Mouse (Mus musculus): ENCODE data around the gene Ephb3.

Gene Ephb3

DNA sequence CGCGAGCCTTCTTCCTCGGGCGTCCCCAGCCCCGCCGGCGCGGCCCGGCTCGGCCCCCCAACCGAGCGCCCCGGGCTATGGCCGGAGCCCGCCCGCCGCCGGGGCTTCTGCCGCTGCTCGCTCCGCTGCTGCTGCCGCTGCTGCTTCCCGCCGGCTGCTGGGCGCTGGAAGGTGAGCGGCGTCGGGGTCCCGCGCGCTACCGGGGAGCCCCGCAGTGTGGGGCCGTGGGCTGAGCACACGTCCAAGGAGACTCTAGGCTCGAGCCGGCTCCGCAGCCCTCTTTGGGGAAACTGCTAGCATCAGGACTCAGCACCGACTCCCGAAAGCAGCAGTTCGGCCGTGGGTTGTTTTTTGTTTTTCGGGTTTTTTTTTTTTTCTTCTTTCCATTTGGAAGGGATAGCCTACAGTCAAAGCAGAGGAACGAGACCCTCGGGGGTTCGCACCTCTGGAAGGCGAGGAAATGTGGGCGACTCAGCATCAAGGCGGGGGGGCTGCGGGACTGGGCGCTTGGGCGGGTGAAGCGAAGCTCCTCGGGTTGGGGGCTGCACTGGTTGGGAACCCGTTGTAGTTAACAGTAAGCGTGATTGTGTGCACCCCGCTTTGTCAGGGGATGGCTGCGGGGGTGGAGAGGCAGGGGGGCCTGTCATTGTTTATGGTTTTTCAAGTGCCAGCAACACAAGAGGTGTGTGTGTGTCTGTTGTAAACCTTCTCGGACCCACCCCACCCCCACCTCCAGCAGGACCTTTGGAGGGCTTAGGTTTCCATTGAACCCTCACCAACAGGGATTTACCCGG lies 735 bp downstream of the Ephb3 start:
- DNase-seq (ENCODE audit: low spot score): no peak

GRCm38 (mm10) chr16:21208001-21208565 lies 3.5 kb downstream of the Ephb3 start:
- no peak for DNase-seq (ENCODE audit: low spot score)

DNA sequence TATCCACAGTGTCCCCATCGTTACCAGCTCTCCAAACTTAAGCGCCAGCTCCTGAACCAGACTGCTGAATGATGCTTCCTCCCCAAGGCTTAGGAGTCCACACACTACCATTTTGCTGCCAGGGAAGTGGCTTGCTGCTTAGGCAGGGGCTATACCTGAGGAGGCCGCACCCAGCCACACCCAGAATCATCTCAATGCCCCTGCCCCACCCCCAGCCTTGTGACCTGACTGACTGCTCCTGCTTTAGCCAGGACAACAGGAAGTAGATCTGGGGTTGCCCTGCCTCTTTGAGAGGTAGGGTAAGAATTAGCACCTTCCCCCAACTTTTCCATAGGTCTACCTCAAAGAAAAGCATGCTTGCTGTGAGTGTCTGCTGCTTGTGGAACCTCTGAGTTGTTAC lies 4.7 kb downstream of the Ephb3 start:
- DNase-seq (ENCODE audit: low spot score): no peak

DNA sequence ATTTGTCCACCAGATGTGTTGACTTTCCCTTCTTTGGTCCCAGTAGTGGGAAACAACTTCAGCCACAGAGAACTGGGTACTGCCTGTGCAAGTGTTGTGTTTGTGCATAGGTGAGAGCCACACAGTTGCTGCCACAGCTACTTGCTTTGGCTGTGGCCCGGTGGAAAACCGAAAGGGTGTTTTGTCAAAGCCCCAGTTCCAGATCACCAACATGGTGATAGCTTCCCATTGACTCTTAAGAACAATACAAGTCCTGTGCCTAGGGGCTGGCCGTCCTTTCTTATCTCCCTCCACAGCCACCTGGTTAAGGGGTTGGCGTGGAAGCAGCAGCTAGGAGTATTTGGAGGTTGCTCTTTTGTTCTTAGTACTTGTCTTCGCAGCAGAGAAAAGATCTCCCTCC lies 5.6 kb downstream of the Ephb3 start:
- no peak for DNase-seq (ENCODE audit: low spot score)

GRCm38 (mm10) chr16:21210667-21211338 lies 6.2 kb downstream of the Ephb3 start:
- peak; percentile 63 for DNase-seq (ENCODE audit: low spot score)

DNA sequence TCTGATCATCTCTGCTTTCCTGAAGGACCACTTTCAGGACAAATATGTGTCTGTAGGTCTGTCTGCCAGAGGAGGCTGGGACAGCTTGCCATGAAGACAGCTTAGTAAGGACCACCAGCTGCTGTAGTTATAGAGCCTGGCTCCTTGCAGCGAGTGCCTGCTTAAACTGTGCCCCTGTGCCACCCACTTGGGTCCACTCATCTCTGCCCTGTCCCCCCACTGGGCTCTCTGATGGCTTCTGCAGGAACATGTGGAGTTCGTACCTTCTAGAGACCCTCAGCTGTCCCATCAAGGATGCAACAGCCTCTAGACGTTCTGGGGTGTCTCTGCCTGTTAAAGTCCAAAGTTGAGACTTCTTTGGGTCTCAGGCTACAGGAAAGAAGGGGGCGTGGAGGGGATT lies 6.9 kb downstream of the Ephb3 start:
- DNase-seq (ENCODE audit: low spot score): no peak

DNA sequence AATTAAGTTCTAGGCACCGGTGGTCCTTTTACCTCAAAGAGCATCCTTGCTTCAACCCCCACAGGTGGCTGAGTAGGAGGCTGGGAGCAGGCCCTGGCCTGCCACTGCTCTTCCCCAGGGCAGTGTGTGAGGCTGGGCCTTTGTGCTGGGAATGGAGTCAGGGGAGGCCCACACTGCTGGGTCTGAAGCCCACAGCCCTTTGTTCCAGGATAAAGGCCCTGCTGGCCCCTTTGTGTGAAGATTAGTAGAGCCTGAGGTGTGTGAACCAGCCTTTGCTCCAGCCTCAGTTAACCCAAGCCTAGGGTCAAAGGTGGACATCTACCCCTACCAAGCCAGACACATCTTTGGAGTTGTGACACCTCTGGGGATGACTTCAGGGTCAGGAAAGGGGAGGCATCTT lies 7.8 kb downstream of the Ephb3 start:
- no peak for DNase-seq (ENCODE audit: low spot score)

DNA sequence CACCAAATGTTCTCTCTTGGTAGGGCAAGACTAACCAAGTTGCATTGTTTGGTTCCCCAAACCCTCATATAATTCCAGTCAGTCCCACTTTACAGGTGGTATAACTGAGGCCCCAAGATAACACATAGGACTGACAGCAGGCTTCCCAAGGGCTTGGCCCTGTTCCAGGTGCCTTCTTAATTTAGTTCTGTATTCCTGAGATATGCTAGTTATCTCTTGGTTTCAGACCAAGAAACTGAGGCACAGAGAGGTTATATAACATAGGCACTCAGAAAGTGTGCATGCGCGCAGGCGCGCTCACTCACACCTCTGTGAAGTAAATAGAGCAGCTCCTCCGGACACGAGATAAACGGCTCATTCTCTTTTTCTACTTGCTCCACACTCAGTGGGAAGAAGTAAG lies 9.4 kb downstream of the Ephb3 start:
- DNase-seq (ENCODE audit: low spot score): no peak

DNA sequence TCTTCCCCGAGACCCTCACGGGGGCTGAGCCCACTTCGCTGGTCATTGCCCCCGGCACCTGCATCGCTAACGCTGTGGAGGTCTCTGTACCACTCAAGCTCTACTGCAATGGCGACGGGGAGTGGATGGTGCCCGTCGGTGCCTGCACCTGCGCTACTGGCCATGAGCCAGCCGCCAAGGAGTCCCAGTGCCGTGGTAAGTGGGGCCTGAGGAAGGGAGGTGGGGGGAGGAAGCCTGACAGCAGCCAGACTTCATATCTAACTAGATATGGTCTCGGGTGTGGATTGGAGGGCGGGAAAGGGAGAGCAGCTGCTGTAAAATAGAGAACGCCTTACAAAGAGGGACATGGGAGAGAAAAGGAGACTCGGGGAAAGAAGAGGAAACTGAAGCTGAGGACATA lies 10.2 kb downstream of the Ephb3 start:
- DNase-seq (ENCODE audit: low spot score): no peak

DNA sequence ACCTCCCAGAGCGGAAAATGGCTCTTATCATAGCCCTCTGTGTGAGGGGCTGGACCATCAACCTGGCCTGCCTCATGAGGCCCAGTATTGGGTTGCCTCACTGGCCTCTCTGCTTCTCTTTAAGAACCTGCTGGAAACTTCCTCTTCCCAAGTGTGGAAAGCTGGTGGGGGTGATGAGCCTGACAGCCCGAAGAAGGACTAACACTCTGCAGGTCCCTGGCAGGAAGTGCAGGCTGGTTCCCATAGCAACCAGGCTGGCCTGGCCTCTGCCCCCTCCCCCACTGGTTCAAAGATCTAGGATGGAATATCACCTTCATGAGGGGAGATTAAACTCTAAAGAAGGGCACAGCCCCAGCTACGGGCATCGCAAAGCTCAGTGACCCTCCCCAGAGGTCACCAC lies 11.5 kb downstream of the Ephb3 start:
- no peak for DNase-seq (ENCODE audit: low spot score)

GRCm38 (mm10) chr16:21217233-21217632 lies 12.7 kb downstream of the Ephb3 start:
- DNase-seq (ENCODE audit: low spot score): no peak

DNA sequence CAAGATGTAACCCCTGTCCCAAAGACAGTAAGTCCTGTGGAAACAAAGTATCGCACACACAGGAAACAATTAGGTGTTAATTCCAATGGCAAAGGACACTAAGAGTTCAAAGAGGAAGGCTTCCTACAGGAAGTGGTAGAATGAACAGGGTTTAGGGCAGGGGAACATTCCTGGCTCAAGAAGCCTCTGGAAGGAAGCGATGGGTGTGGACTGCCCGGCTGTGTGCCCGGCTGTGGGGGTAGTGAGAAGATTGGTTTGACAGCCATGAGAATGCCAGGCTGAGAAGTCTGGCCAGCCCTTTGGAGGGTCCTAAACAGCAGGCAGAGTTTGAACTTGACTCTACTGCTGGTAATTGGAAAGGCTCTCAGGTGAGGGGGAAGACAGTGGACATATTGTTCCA lies 15.1 kb downstream of the Ephb3 start:
- DNase-seq (ENCODE audit: low spot score): no peak

GRCm38 (mm10) chr16:21223038-21223437 lies 18.5 kb downstream of the Ephb3 start:
- DNase-seq (ENCODE audit: low spot score): no peak

DNA sequence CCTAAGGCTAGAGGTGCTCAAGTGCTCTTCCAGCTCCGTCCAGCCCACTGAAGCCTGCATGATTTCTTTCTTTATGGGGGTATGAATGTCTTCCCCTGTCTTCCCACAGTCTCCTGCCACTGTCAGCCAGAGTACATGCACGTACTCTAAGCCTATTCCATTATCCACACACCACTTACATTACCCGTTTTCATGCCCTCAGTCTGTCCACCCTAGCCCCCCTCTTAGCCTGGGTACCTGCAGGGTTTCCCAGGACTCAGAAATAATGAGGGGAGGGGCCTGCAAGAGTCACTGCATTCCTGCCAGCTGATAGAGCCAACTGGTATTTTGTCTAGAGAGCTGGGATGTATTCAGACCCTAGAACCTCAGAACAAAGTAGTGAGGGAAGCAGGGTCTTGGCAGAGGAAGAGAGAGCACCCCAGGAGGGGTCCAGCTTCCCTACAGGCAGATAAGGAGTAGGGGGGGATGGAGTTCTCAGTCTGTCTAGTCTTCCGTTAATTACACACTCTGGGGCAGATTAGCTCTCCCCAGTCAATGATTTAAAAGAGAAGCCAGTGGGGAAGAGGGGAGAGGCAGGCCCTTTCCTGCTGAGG lies 20.2 kb downstream of the Ephb3 start:
- DNase-seq (ENCODE audit: low spot score): no peak

GRCm38 (mm10) chr16:21226629-21227028 lies 22.1 kb downstream of the Ephb3 start:
- no peak for DNase-seq (ENCODE audit: low spot score)

GRCm38 (mm10) chr16:21235135-21235534 lies 30.6 kb downstream of the Ephb3 start:
- no peak for DNase-seq (ENCODE audit: low spot score)

GRCm38 (mm10) chr16:21238722-21239121 lies 34.2 kb downstream of the Ephb3 start:
- DNase-seq (ENCODE audit: low spot score): no peak

GRCm38 (mm10) chr16:21240547-21240946 lies 36.0 kb downstream of the Ephb3 start:
- DNase-seq (ENCODE audit: low spot score): no peak

DNA sequence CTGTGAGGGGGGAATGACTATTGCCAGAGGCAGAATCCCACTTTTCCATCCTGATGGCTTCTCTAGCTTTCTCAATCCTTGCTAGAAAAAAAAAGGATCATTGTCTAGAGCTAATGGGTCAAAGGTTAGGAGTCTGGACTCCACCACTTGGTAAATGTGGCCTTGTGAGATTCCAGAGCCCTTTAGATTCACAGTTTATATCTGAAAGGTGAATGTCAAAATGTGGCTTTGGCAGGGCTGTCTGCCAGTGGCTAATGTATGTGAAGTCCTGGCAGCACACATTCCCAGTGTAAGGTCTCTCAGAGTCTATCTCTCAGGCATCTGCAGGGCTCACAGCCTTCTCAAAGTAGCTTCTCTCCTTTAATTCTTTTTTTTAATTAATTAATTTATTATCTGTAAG lies 36.5 kb downstream of the Ephb3 start:
- no peak for DNase-seq (ENCODE audit: low spot score)

- no peak for DNase-seq (ENCODE audit: low spot score)
These were observed 38.4 kb downstream of the Ephb3 start for GRCm38 (mm10) chr16:21242946-21243345.

DNA sequence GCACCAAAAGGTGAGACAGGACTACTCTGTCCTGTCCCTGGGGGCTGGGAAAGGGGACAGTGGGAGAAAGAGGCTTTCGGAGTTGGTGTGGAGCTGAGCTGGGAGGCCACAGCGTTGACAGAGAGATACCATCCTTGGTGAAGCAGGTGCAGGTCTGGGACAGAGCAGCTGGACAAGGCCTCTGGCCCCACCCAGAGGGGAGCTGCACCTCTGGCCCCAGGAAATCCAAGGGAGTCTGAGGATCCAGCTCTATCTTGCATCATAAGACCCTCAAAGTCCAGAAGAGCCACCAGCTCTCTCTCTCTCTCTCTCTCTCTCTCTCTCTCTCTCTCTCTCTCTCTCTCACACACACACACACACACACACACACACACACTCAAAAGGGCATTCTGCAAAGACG lies 40.2 kb downstream of the Ephb3 start:
- no peak for DNase-seq (ENCODE audit: low spot score)

DNA sequence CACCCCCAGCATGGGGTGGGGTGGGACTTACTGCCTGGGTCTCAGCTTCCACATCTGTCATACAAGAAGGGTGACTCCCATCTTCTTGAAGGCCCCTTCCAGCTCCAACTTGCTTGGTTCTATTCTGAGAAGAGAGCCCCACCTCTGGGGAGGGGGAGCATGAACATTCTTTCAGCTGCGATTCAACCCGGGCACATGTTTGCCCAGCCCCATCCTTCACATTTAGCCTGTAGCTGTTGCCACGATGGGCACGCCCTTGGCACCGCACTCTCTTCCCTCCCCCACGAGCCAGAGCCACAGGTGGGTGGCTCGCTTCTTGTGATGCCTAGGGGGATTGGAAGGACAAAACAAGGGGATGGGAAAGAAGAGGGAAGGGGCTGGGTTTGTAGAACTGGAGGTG lies 40.8 kb downstream of the Ephb3 start:
- no peak for DNase-seq (ENCODE audit: low spot score)

- peak; percentile 48 for DNase-seq (ENCODE audit: low spot score)
These were observed 41.4 kb downstream of the Ephb3 start for GRCm38 (mm10) chr16:21245931-21246390.

Data from layer of hippocampus, adult 9-10 months (tissue).